Mouse (Mus musculus): ENCODE results near the gene Vmn2r124. TPM values are rescaled to one million over a fixed set of nuclear protein-coding genes. Genes with fewer than 3 reads are reported as not detected.
"Not testable (repeated sequence)": the region's sequence is repeated elsewhere in the genome, so short reads cannot be mapped to it uniquely, and the experiment has no call there.

The Vmn2r124 gene
- total RNA-seq (2017) = not detected in 3 replicates

GRCm38 (mm10) chr17:18049124-18049523, at the start of gene Vmn2r124:
Gene Vmn2r124, plus strand, starts transcription at chr17:18049424.
- no peak for ATAC-seq (replicated peaks; ENCODE audit: insufficient number of reproducible peaks, low FRiP score, low TSS enrichment, poor library complexity, severe bottlenecking)

GRCm38 (mm10) chr17:18004752-18005151, 44.5 kb upstream of the Vmn2r124 start:
- ATAC-seq (replicated peaks; ENCODE audit: insufficient number of reproducible peaks, low FRiP score, low TSS enrichment, poor library complexity, severe bottlenecking) = no peak

DNA sequence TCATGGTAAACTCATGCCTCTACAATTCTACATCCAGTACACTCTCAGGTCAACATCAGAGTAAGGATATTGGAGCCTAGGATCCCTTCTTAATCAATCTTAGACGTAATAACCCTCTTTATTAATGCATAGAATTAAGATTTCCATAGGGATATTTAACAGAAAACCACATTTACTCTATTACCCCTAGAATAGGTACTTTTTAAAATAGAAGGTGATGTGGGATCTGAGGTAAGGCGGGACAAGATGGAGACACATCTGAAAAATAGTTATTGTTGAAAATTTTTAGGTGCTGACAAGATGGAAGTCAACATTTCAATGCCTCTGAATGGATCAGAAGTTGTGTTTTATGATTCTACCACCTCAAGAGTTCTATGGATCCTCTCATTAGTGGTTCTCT, 27.8 kb upstream of the Vmn2r124 start, which contains the start of gene Fpr-rs4:
TSS of gene Fpr-rs4 (plus strand) at position 301 of the 400 bp plus-strand sequence.
- ATAC-seq (replicated peaks; ENCODE audit: insufficient number of reproducible peaks, low FRiP score, low TSS enrichment, poor library complexity, severe bottlenecking) = no peak

- ATAC-seq (replicated peaks; ENCODE audit: insufficient number of reproducible peaks, low FRiP score, low TSS enrichment, poor library complexity, severe bottlenecking) = not testable (repeated sequence)
These were observed 35.5 kb downstream of the Vmn2r124 start, which contains the start of gene Vmn2r91 for GRCm38 (mm10) chr17:18084716-18085115. Gene Vmn2r91, plus strand, starts transcription at chr17:18085016.

DNA sequence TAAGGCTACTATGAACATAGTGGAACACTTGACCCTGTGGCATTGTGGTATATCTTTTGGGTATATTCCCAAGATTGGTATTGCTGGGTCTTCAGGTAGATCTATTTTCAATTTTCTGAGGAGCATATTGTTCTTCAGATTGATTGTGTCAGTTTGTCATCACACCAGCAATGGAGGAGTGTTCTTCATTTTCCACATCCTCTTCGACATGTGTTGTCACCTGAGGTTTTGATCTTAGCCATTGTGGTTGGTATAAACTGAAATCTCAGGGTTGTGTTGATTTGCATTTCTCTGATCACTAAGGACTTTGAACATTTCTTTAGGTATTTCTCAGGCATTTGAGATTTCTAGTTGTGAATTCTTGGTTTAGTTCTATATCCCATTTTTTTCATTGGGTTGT, 46.4 kb downstream of the Vmn2r124 start:
- not testable (repeated sequence) for ATAC-seq (replicated peaks; ENCODE audit: insufficient number of reproducible peaks, low FRiP score, low TSS enrichment, poor library complexity, severe bottlenecking)

- ATAC-seq (replicated peaks; ENCODE audit: insufficient number of reproducible peaks, low FRiP score, low TSS enrichment, poor library complexity, severe bottlenecking) = not testable (repeated sequence)
These were observed 53.0 kb downstream of the Vmn2r124 start for GRCm38 (mm10) chr17:18102265-18102664.

Other genes starting within 250 kb of the Vmn2r124 start
- gene Spaca6, start 222.3 kb upstream of the Vmn2r124 start, total RNA-seq (2017) = 0.10 TPM in 1 of 3 replicates, not detected in the others
- not detected in 3 replicates for gene Has1, start 194.2 kb upstream of the Vmn2r124 start, total RNA-seq (2017)
- 9.8 to 11.3 TPM (median 10.1 TPM) in 3 replicates for gene Fpr1, start 165.5 kb upstream of the Vmn2r124 start, total RNA-seq (2017)
- gene Fpr2, start 161.6 kb upstream of the Vmn2r124 start, total RNA-seq (2017) = 29.1 to 53.2 TPM (median 41.4 TPM) in 3 replicates
- not detected in 3 replicates for gene Fpr3, start 161.6 kb upstream of the Vmn2r124 start, total RNA-seq (2017)
- not detected in 3 replicates for gene Fpr-rs4, start 27.7 kb upstream of the Vmn2r124 start, total RNA-seq (2017)
- not detected in 3 replicates for gene Vmn2r91, start 35.6 kb downstream of the Vmn2r124 start, total RNA-seq (2017)
- gene Vmn2r92, start 102.5 kb downstream of the Vmn2r124 start, total RNA-seq (2017) = not detected in 3 replicates
- gene Vmn2r94, start 228.3 kb downstream of the Vmn2r124 start, total RNA-seq (2017) = not detected in 3 replicates
- gene Vmn2r93, start 248.7 kb downstream of the Vmn2r124 start, total RNA-seq (2017) = not detected in 3 replicates